Mouse (Mus musculus): Measurements from ENCODE around the gene Snrpn. TPM values are rescaled to one million over a fixed set of nuclear protein-coding genes. Genes with fewer than 3 reads are reported as not detected.

Gene Snrpn
- total RNA-seq, 1 experiment from 2014 or later, result 36.0 TPM

Other genes starting within 250 kb of the Snrpn start
- gene Snurf, start 135.2 kb downstream of the Snrpn start, total RNA-seq (2021), result 98.1 and 107 TPM in 2 replicates
- gene Gm38393, start 135.2 kb downstream of the Snrpn start, total RNA-seq (2021), result 2.3 and 3.3 TPM in 2 replicates

All from adrenal gland, postnatal 14 days (tissue).